Mouse (Mus musculus) T-helper 17 cell (primary cell): ENCODE data around the gene Kif26b.

Experiments
- in situ Hi-C, 2 experiments: fragments of 300-600 bp; cut with MboI, MseI; formaldehyde crosslinking; loops; 1 replicate in 1 of 2; 2 replicates in 1 of 2; pipeline ENCODE4 v1.15.1; 2025; ENCODE audit warnings: high pct_unique_total_duplicates in 2 of 2

Kif26b gene

DNA sequence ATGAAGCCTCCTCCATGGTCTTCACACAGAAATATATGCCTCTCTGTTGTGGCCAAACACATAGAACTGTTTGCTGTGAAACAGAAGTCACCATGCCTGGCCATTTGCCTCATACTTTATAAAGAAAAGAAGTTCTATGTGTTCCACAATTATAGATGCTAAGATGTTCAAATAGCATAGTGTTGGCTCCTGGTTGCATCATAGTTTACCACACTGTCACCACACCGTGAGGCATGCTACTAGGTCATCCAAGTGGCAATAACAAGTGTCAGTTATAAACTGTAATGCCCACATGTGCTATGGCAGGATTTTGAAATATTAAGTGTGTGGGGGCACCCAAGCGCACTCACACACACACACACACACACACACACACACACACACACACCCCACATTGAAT, 236.7 kb downstream of the Kif26b start:
- in situ Hi-C loops, result no loop called here

DNA sequence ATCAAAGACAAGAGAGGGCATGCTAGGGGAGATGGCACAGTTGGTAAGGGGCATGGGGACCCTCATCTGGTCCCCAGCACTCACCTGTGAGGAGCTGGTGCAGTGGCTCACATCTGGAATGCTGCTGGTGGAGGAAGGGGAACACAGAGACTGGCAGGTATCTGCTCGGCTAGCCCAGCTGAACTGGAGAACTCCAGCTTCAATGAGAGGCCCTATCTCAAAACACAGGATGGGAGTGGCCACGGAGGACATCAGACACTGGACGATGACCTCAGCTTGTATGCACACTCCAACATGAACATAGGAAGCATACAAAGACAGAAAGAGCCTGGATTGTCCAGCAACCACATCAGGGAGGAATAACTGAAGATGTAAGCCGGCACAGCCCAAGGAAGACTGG, 240.1 kb downstream of the Kif26b start:
- in situ Hi-C loops, result no loop called here

DNA sequence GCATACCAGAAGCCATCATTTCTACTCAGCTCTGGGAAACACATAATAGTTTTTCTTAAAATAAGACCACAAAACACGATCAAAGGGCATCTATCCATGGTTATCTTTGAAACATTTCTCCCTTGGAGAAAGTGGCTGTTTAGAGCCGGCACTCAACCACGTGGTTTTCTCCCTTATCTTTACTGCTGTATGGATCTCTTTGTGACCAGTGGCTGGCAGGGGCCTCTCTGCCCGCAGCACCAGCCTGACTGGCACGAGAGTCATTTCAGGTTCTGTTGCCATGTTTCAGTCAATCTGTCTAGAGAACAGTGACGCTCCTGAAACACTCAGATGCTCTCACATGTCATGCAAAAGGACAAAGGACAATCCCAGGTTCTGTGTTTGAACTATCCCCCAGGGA, 241.1 kb downstream of the Kif26b start:
- in situ Hi-C loops, result no loop called here

DNA sequence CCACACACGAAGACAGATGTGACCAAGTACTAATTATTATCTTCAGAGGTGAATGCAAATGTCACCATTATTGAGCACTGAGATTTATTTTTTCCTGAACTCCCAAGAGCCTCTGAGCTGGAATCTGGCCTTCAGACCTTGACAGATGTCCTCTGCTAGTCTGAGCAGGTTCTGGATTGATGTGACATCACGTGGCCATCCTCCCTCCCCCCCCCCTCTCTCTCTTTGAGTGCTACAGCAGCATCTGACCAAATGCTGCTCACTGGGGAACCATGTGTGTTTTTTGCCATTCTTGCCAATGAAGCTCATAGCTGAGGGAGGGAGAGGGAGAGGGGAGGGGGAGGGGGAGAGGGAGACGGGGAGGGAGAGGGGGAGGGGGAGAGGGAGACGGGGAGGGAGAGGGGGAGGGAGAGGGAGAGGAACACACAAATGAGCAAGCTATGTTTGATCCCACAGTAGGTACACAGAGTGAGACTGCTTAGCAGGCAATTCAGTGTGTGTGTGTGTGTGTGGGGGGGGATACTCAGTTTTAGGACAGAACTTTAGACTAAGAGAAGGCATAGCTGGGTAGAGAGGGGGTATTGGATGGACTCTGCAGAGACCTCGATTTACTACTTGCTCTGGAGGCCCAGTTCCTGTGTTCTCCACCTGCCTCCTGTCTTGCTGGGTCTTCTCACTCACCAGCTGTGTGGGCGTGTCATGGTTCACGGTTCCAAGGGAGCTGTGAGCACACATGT, 241.9 kb downstream of the Kif26b start:
- in situ Hi-C loops, result no loop called here

DNA sequence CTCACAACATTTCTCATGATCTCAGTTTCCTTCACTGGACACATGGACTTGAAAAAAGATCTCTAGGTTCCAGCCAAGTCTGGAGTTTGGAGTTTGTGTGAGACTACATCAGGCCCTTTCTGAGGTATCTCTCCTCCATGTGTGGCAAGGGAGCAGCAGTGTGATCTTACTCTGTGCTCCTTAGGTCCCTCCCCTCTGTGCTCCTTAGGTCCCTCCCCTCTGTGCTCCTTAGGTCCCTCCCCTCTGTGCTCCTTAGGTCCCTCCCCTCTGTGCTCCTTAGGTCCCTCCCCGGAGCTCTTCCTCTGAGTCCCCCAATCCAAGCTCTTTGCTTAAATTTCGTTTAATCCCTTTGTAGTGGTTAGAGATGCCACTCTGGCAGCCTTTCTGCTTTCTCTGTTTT, 250.8 kb downstream of the Kif26b start:
- in situ Hi-C loops, result no loop called here

DNA sequence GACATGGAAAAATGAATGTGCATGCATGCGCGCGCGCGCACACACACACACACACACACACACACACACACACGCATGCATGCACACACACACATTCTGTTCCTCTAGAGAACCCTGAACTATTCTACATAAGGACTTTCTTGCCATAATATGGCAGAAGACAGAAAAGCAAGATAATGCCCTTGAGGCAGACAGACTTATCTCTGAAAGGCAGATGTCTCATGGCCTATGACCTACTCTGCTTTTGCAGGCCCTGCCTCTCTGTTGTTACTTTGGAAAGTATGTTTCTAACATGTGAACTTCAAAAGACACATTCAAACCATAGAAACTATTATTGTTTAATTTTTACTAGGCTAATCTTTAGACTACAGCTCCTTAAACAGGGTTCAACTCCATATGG, 255.1 kb downstream of the Kif26b start:
- in situ Hi-C loops, result no loop called here

DNA sequence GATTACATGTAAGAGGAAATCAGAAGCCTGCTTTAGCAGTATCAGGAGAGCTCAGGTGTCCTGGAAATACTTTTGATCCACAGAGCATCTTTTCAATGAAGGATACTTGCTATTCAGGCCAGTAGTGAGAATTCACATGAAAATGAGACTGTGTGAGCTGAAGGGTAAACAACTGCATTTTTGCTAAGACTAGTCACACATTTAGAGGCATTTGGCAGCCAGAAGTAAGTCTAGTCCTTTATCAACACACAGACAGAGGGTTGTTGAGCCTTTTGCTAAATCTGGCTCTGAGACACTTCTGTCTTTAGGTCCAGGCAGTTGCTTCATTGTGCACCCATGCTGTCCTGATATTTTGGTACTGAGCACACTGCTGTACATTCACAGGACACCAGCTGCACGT, 262.3 kb downstream of the Kif26b start:
- in situ Hi-C loops, result loop anchor here in 1 of 2 experiments (10.0 kb wide), 1 partner anchor 1476 kb away; no protein-coding TSS in a partner anchor

DNA sequence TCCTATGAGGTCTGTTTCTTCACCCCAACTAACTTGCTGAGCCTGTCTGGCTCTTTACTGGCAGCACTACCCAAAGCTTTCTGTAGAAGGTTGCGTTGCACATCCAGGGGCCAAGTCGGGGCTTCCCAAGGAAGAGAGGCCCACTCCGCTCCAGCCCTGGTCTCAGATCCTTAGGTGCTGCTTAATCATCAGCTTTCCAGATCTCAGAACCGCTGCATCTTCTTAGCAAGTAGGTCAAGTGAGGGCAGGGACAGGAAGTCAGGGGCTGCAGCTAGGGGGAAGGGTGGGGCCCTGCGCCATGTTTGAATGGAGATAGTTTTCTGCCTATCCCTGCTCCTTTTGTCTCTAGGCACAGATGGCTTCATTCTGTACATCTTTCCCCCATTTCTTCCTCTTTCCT, 263.8 kb downstream of the Kif26b start:
- in situ Hi-C loops, result loop anchor here in 1 of 2 experiments (10.0 kb wide), 1 partner anchor 1478 kb away; no protein-coding TSS in a partner anchor

DNA sequence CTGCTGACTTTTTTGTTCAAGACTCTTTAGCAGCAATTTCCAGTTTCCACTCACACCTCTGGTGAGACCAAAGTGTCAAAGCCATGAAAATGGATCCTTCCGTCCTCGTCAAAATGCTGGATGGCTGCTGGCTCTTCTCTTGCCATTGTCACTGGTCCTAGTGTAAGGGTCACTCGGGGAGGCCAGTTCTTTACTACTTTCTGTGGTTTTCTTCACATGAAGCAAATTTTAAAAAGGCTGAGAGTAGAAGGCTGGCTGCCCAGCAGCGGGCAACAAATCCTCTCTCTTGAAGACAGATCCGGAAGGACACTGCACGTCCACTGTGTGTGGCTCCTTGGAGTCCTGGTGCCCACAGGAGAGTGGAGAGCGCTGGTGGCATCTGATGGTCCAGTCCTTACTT, 265.9 kb downstream of the Kif26b start:
- in situ Hi-C loops, result loop anchor here in 1 of 2 experiments (10.0 kb wide), 1 partner anchor 1480 kb away; no protein-coding TSS in a partner anchor

DNA sequence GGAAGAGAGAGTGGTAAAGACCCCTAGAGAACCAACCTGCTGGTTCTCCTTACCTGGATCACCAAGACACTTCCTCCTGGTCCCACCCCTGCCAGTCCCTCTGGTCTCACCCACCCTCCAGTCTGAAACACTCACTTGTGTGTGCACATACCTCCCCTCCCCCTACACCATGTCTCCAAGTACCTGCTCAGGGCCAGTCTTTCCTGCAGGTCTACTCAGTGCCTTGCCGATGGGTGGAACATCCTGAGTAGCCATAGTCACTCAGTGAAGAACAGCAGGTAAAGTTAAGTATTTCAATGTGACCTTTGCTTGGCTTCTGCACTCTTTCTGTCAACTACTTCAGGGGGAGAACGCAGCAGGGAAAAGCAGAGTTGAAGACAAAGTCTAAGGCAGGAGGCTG, 268.5 kb downstream of the Kif26b start:
- in situ Hi-C loops, result loop anchor here in 1 of 2 experiments (10.0 kb wide), 1 partner anchor 1483 kb away; no protein-coding TSS in a partner anchor

DNA sequence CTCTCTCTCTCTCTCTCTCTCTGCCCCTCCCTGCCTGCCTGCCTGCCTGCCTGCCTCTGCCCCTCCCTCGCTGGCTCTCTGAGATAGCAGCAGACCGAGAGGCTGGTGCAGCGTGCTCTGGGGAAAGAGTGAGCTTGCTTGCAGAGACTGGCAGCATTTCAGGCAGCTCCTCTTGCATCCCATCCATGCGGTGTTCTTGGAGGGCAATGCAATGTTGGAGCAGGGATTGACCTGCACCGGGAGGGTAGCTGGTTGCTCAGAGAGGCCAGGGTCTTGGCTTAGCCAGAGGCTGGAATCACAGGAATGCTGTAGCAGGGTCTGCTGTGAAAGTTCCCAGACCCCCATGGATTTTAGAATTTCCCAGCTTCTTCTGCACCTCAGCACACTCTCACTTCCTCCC, 269.4 kb downstream of the Kif26b start:
- in situ Hi-C loops, result loop anchor here in 1 of 2 experiments (10.0 kb wide), 1 partner anchor 1484 kb away; no protein-coding TSS in a partner anchor

DNA sequence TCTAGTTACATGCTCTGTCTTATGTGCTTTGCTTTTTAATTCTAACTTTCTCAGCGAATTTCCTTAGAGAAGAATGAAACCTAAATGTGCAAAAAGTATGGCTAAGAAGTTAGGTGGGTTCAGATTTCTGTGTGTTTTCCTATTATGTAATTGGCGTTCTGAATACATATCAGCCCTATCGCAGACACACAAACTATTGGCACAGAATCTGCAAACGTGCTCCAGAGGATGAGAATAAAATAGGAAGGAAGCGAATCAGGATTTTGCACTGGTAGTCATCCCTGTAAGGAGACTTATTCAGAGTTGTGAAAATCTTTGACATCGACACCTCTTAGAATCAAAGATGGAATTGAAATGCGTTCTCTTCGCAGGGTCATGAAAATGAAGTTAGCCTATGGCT, 270.0 kb downstream of the Kif26b start:
- in situ Hi-C loops, result loop anchor here in 1 of 2 experiments (10.0 kb wide), 1 partner anchor 1484 kb away; no protein-coding TSS in a partner anchor

DNA sequence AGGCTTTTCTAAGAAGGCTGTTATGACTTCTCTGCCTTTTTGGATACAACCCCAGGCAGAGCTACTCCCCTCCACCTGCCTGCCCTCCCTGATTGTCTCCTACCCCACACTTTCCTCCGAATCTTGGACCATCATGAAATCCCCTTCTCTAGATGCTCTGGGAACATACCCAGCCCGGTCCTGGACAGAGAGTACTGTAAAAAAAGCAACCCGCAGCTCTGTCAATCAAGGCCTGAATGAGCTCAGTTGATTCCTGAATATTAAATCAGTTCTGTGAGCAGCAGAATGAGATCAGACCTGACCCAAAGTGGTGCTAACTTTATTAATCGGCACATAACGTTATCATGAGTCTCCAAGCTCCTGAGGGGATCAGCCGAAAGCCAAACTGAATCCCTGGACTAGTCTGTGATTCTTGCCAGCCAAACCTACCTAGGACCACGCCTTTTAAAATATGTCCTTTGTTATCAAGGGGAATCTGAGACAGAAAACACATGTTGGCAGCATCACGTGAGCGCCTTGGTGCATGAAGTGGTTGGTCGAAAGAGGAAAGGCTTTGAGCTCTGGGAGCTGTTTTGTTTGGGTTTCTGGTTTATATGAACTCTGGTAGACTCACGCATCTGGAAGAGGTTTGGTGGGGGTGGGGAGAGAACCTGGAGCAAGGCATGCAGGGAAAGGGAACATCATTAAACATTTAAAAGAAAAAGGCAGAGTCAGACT, 271.1 kb downstream of the Kif26b start:
- in situ Hi-C loops, result loop anchor here (10.0 to 25.0 kb wide), 2 partner anchors 1087 to 1485 kb away; no protein-coding TSS in a partner anchor

DNA sequence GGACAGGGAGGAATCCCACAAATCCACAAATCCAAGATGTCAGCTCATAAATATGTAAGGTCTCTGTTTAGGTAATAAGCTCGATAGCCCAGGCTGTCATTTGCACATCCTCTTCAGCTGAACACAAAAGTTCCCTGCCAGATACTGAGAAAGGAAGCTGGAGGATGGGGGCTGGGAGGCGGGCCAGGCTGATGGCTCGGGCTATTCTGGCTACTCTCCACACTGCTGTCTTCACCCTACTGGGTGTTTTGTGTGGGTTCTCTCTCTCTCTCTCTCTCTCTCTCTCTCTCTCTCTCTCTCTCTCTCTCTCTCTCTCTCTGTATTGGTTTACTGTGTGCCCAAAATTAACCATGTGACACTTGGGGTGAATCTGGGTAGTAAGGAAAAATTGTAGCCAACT, 274.2 kb downstream of the Kif26b start:
- in situ Hi-C loops, result loop anchor here in 1 of 2 experiments (25.0 kb wide), 1 partner anchor 1084 kb away; no protein-coding TSS in a partner anchor

DNA sequence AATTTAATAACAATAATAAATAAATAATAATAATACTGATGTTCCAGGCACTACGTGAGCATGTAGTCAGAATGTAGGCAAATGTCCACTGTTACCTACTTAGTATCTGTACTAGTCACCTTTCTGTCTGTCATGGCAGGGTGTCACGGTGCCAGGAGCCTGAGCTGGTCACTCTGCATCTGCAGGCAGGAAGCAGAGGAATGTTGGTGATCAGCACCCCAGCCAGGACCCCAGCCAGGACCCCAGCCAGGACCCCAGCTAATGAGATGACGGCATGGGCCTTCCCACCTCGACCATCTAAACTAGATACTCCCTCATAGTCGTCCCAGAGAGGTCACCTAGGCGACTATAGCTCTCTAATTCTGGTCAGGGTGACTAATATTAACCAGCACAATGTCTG, 288.6 kb downstream of the Kif26b start:
- in situ Hi-C loops, result loop anchor here in 1 of 2 experiments (25.0 kb wide), 1 partner anchor 1070 kb away; no protein-coding TSS in a partner anchor

DNA sequence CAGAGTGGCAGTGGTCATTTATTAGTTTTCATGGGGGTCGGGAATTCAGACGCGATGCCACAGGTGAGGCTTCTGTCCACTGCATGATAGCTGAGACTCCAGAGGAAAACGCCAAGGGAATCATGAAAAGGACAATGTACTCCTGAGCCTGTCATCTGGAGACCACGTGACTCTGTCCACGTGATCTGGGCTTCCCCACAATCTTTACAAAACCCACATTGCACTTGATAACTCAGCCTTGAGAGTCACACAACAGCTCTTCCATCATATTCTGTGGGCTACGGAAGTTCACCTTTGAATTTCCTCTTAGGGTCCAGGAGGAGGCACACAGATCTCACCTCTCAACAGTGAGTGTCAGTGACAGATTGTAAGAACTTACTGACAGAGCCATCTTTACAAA, 290.1 kb downstream of the Kif26b start:
- in situ Hi-C loops, result loop anchor here in 1 of 2 experiments (25.0 kb wide), 1 partner anchor 1068 kb away; no protein-coding TSS in a partner anchor

DNA sequence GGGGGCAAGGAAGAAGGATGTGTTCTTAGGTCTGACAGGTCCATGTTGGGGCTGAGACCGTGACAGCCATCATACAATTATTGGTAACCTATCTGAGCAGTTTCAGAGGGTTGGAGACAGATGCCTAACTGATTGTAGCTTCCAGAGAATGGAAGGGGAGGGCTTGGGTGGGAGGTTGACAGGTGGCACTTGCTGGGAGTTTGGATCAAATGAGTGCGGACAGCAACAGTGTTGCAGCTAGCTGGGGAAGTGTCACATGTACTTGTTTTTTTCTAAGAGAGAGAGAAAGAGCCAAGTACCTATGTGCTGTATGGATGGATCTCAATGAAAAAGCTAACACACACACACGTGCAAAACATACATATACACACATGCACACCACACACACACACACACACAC, 291.2 kb downstream of the Kif26b start:
- in situ Hi-C loops, result loop anchor here in 1 of 2 experiments (25.0 kb wide), 1 partner anchor 1067 kb away; no protein-coding TSS in a partner anchor

DNA sequence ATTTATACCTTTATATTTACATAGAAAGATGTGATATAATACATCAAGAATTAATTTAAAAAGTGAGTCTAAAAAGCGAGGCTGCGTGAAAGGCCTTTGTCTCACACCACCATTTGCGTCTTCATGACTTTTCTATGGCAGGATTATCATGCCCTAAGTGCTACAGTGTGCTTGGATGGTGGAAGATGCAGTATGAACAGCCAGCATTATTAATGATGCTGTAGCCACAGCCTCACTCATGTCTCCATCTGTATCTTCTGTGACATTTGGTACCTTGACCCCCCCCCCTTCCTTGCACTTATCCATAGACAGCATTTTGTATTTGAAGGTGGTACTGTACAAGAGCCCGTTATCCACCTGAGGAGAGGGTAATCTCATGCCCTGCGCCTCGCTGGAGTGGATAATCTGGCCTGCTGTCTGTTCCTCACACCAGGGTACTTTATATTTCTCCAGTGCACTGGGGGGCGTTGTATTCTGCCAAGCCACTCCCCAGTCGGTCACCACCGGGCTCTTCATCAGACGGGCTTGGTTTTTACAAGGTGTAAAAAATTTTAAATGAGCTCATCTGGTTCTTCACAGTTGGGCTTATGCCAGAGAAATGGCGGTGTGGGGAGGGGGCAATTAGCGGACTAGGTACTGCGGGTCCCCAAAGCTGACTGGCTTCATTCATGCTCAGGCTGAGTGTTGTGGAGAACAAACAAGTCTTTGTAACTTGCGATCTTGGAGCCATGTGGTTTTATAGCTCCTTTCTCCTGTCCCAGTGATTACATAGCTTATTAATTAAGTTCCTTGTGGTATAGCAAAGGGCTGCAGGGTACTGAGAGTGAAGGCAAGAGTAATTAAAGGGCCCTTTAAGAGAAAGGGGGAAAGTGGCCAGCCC, 291.9 kb downstream of the Kif26b start:
- in situ Hi-C loops, result loop anchor here in 1 of 2 experiments (25.0 kb wide), 1 partner anchor 1067 kb away; no protein-coding TSS in a partner anchor

DNA sequence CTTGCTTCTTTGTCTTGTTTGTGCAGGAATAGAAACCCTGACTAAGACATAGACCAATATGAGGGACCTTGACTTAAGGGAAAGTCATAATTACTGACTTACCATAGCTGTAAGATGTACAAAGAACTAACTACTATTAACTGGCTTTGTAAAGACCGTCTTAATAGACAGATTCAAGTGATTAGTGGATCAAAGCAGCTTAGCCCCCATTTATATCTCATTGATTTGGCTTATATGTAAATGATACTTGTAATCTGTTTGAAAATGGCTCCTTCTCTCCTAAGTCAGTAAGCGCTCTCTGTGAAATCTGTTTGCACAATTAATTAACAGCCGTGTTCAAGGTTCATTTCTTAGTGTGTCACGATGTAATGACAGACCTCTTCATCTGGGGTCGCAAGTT, 295.9 kb downstream of the Kif26b start:
- in situ Hi-C loops, result loop anchor here in 1 of 2 experiments (25.0 kb wide), 1 partner anchor 1062 kb away; no protein-coding TSS in a partner anchor

DNA sequence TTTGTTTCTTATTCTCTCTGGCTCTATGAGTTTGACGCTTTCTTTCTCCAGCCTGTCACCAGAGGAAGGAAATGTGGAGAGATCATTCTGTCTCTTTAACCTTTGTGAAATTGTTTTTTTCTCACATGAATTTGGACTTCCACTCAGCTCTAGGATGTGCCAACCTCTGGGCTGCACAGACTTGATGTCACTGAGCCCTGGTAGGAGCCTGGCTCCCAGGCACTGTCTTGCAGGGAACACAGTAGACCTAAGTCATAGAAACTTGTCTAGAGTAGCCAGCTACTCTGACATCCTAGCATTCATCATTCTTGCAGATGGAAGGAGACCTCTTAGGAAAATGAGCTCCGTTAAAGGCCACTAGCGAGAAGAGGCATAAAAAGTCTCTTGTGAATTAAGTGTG, 298.3 kb downstream of the Kif26b start:
- in situ Hi-C loops, result no loop called here

DNA sequence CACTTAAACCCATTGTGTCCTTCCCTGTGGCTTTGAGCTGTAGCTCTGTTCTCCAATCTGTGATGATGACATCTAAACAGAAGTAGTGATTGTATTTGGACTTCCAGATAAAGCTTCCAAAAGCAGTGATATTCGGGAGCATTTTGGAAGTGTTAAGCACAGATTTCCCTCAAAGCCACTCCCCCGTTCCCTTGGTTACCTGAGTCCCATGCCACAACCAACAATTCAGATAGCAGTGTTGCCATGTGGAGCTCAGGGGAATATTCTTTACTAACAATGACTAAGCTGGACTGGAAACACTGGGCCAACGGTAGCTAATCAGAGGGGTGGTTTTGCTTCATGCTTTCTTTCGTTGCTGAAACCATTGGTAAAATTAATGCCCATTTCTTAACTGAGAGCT, 300.5 kb downstream of the Kif26b start:
- in situ Hi-C loops, result no loop called here
